Mouse (Mus musculus): ENCODE data around the gene Myl3. TPM values are rescaled to one million over a fixed set of nuclear protein-coding genes. Genes with fewer than 3 reads are reported as not detected.

Myl3 gene
- polyA plus RNA-seq (2015; fragmentation: Nextera tagmentation; extraction: Ambion mirVana): 4,391 and 5,295 TPM in 2 replicates

DNA sequence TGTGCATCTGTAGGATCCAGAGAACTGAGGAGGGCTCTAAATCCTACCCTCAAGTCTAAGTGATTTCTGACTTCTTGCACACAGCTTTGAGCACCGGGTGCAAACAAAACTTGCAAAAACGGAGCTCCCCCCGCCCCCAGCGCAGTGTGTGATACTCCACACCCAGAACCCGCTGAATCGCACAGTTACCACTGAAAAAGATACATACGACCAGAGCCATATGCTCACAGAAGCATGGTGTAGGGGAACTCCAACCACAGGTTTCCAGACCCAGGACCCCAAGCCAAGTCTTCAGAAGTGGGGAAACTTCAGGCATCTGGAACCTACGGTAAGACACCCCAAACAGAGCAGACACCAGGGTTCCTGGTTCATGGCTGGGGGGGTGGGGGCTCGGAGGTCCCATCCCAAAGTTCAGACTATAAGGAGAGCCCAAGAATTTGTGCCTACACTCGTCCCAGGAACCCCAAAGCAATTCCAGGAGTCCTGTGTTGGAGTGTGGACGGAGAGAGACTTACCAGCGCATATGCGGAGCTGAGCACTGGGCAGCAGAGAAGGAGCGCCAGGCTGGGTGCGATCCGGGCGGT, at the start of gene Myl3:
Myl3 (plus strand) TSS at position 151 of the 584 bp plus-strand sequence.
- Histone ChIP-seq H3K4me3 (ENCODE audit: low read length) (peak within 1 kb of the TSS; percentile 65), H3K27ac (ENCODE audit: low read length) (peak within 1 kb of the TSS; percentile 72; the same call in 1 of the 2 replicates), H3K27me3 (ENCODE audit: control insufficient read depth, insufficient read depth, low read length) (peaks cover 16% of the 10 kb centered on the region), H3K9ac (ENCODE audit: low read length) (peak within 1 kb of the TSS; percentile 86), H3K4me1 (ENCODE audit: control insufficient read depth, insufficient read depth, low read length) (peaks cover 10% of the 10 kb centered on the region; the same call in 1 of the 2 replicates), H3K36me3 (ENCODE audit: control insufficient read depth, insufficient read depth) (no peaks in the 10 kb centered on the region), H3K9me3 (replicated peaks; ENCODE audit: control insufficient read depth, low read length) (no peaks in the 10 kb centered on the region), H3K4me2 (ENCODE audit: low read depth, low read length) (peak within 1 kb of the TSS; percentile 73)
- no peak for ATAC-seq (replicated peaks; ENCODE audit: extremely low read depth, insufficient read depth, low FRiP score)
- 9% methylated on average over 17 of the region's 17 CpGs for WGBS

DNA sequence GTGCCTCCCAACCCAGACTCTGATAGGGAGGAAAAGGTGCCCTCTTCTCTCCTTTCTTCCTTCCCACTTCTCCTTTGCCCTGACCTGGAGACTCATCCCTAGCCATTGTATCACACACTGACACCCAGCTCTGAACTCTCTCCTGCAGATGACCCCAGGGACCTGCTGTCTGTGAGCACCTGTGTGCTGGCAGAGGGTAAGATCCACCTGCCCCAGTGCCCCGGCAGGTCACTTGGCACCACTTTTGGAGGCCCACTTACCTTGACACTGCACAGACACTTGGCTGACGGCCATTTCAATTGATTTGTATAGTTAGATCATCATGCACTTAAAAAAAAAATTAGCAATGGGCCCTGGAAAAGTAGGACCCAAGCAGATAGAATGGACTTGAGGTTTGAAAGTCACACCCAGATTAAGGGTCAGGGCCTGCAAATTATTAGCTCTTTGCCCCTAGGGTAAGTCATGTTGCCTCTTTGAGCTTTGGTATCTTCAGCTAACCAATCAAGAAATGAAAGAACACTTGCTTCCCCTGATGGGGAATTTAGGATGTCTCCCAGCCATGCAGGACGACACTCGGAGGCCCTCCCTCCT, 46.4 kb upstream of the Myl3 start:
- 64% methylated on average over 4 of the region's 4 CpGs for WGBS
- H3K4me2 ChIP-seq (ENCODE audit: low read depth, low read length): no peak overlapping the region
- H3K27me3 ChIP-seq (ENCODE audit: control insufficient read depth, insufficient read depth, low read length): no peaks in the 10 kb centered on the region
- peaks cover 19% of the 10 kb centered on the region for H3K4me1 ChIP-seq (ENCODE audit: control insufficient read depth, insufficient read depth, low read length)
- H3K27ac ChIP-seq (ENCODE audit: low read length): no peak overlapping the region
- 0 out of 2 replicates have a peak, but pooled peaks cover 2% of the 10 kb centered on the region for H3K36me3 ChIP-seq (ENCODE audit: control insufficient read depth, insufficient read depth)
- H3K9me3 ChIP-seq (replicated peaks; ENCODE audit: control insufficient read depth, low read length): no peaks in the 10 kb centered on the region
- H3K4me3 ChIP-seq (ENCODE audit: low read length): no peak overlapping the region
- ATAC-seq (replicated peaks; ENCODE audit: extremely low read depth, insufficient read depth, low FRiP score): no peak
- H3K9ac ChIP-seq (ENCODE audit: low read length): no peak overlapping the region

DNA sequence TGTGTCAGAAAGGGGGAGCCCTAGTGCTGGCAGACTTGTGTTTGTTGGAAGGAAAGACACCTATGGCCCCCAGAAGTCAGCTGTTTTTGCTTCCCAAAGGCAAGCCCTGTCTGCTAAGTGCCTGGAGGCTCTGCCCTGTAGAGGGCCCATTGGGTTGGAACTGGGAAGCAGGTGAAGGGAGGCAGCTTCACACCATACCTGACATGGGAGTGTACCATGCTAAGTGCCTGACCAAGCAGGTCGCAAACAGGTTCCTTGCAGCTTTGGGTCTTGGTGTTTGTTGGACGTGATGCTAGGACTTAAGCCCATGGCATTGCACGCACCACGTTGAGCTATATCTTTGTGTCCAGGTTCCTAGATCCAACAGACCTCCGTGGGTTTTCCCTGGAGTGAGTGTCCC, 45.2 kb upstream of the Myl3 start:
- Histone ChIP-seq H3K36me3 (ENCODE audit: control insufficient read depth, insufficient read depth) (0 out of 2 replicates have a peak, but pooled peaks cover 2% of the 10 kb centered on the region), H3K27ac (ENCODE audit: low read length) (no peak overlapping the region), H3K9me3 (replicated peaks; ENCODE audit: control insufficient read depth, low read length) (no peaks in the 10 kb centered on the region), H3K9ac (ENCODE audit: low read length) (no peak overlapping the region), H3K4me1 (ENCODE audit: control insufficient read depth, insufficient read depth, low read length) (peaks cover 19% of the 10 kb centered on the region), H3K27me3 (ENCODE audit: control insufficient read depth, insufficient read depth, low read length) (no peaks in the 10 kb centered on the region), H3K4me3 (ENCODE audit: low read length) (no peak overlapping the region), H3K4me2 (ENCODE audit: low read depth, low read length) (no peak overlapping the region)
- WGBS: 94% methylated on average over 5 of the region's 5 CpGs
- ATAC-seq (replicated peaks; ENCODE audit: extremely low read depth, insufficient read depth, low FRiP score): no peak

DNA sequence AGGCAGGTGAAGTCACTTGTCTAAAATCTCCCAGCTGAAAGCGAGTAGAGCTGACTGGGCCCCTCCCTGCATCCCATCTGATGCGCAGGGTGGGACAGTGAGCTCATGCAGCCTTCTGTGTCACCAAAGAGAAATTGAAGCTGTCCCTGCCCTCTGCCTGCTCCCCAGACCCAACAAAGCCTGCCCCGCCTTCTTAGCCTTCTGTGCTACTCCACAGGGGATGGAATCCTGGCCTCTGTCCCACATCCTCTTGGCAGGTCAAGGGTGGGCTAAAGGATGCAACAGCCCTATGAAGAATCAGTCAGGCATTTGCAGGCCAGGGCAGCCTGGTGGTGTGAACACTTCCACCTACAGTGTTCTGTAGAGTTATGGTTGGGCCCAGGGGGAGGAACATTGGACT, 44.2 kb upstream of the Myl3 start:
- no peak overlapping the region for H3K9ac ChIP-seq (ENCODE audit: low read length)
- 0 out of 2 replicates have a peak, but pooled peaks cover 2% of the 10 kb centered on the region for H3K36me3 ChIP-seq (ENCODE audit: control insufficient read depth, insufficient read depth)
- no peak overlapping the region for H3K27ac ChIP-seq (ENCODE audit: low read length)
- no peak overlapping the region for H3K4me2 ChIP-seq (ENCODE audit: low read depth, low read length)
- H3K9me3 ChIP-seq (replicated peaks; ENCODE audit: control insufficient read depth, low read length): no peaks in the 10 kb centered on the region
- H3K4me3 ChIP-seq (ENCODE audit: low read length): no peak overlapping the region
- ATAC-seq (replicated peaks; ENCODE audit: extremely low read depth, insufficient read depth, low FRiP score): no peak
- no peaks in the 10 kb centered on the region for H3K27me3 ChIP-seq (ENCODE audit: control insufficient read depth, insufficient read depth, low read length)
- WGBS: 73% methylated on average over 3 of the region's 3 CpGs
- H3K4me1 ChIP-seq (ENCODE audit: control insufficient read depth, insufficient read depth, low read length): peaks cover 20% of the 10 kb centered on the region

DNA sequence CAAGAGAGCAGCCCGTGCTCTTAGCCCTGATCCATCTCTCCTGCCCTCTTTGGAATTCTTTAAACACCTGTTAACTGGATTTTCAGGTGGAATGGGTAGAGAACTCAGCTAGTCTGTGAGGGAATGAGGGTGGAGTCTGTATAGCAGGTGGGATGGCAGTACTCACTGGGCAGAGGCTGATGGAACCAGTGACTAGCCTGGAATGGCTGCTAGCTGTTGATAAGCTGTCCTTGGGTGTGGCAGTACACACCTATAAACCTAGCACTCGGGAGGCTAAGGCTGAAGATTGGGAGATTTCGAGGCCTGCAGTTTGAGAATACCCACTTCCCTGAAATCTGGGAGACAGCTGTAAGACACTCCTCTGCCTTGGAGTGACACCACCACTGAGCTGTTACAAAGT, 42.1 kb upstream of the Myl3 start:
- Histone ChIP-seq H3K4me1 (ENCODE audit: control insufficient read depth, insufficient read depth, low read length) (peaks cover 32% of the 10 kb centered on the region), H3K36me3 (ENCODE audit: control insufficient read depth, insufficient read depth) (no peaks in the 10 kb centered on the region), H3K9me3 (replicated peaks; ENCODE audit: control insufficient read depth, low read length) (no peaks in the 10 kb centered on the region), H3K9ac (ENCODE audit: low read length) (no peak overlapping the region), H3K4me2 (ENCODE audit: low read depth, low read length) (no peak overlapping the region), H3K27ac (ENCODE audit: low read length) (no peak overlapping the region), H3K4me3 (ENCODE audit: low read length) (no peak overlapping the region), H3K27me3 (ENCODE audit: control insufficient read depth, insufficient read depth, low read length) (no peaks in the 10 kb centered on the region)
- ATAC-seq (replicated peaks; ENCODE audit: extremely low read depth, insufficient read depth, low FRiP score): no peak
- 83% methylated on average over 3 of the region's 3 CpGs for WGBS

DNA sequence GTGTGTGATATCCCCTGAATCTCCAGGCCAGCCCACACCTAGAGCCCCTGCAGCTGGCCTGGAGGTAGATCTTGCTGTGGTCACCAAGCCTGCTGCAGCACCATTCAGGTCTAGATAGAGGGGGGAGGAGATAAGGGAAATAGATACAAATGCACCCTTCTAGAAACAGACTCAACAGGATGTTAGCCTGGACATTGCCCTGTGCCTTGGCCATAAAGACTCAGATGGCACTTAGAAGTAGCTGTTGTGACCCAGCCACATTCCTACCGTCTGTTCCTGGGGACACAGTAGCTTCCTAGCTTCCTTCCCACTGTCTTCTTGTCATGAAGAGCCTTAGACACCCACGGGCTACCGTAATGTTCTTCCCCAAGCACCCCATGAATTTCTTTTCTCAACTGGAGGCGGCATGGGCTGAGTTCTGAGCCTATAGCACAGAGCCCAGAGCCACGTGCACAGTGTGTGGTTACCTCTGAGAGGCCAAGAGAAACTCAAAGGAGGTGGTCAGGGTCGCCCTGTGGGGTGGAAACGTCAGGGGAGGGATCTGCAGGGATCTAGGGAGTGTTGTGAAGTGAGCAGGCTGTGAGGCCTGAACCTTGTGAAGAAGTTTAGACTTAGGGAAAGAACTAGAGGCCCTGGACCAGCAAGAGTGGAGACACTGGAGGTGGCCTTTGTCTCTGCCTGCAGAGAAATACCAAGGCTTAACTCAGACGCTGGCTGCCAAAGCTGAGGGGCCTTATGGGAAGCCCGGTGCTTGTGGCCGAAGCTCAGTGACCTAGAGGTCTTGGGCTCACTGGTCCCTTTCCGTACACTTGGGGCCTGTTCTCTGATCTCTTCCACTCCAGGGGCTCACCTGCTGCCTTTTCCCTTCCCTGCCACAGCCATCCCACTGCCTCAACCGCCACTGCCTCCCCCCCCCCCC, 40.3 kb upstream of the Myl3 start:
- Histone ChIP-seq H3K9me3 (replicated peaks; ENCODE audit: control insufficient read depth, low read length) (no peaks in the 10 kb centered on the region), H3K4me1 (ENCODE audit: control insufficient read depth, insufficient read depth, low read length) (peaks cover 24% of the 10 kb centered on the region), H3K27me3 (ENCODE audit: control insufficient read depth, insufficient read depth, low read length) (no peaks in the 10 kb centered on the region), H3K36me3 (ENCODE audit: control insufficient read depth, insufficient read depth) (no peaks in the 10 kb centered on the region; the same call in 1 of the 2 replicates), H3K27ac (ENCODE audit: low read length) (no peak overlapping the region), H3K4me2 (ENCODE audit: low read depth, low read length) (no peak overlapping the region), H3K4me3 (ENCODE audit: low read length) (no peak overlapping the region), H3K9ac (ENCODE audit: low read length) (no peak overlapping the region)
- 77% methylated on average over 11 of the region's 12 CpGs for WGBS
- ATAC-seq (replicated peaks; ENCODE audit: extremely low read depth, insufficient read depth, low FRiP score): no peak

DNA sequence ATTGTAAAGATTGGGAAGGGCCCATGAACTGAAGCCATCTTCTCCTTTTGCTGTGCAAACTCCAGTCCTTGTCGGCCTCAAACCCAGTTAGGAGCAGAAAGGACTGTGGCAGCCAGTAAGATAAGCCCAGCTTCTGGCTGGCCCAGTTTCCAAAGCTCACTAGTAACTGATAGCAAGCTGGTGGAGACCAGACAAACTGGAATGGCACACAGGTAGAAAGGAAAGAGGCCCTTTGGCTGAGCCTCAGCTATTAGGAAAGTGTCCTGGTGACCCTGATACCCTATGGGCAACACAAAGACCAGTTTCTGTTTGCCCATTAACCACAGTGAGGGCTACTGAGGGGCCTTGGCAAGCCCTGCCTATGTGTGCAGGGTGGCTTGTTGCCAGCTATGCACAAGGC, 38.8 kb upstream of the Myl3 start:
- 0 out of 2 replicates have a peak, but pooled peaks have one; percentile 33 for ATAC-seq (replicated peaks; ENCODE audit: extremely low read depth, insufficient read depth, low FRiP score)
- no peaks in the 10 kb centered on the region for H3K27me3 ChIP-seq (ENCODE audit: control insufficient read depth, insufficient read depth, low read length)
- H3K4me1 ChIP-seq (ENCODE audit: control insufficient read depth, insufficient read depth, low read length): peaks cover 13% of the 10 kb centered on the region
- H3K36me3 ChIP-seq (ENCODE audit: control insufficient read depth, insufficient read depth): no peaks in the 10 kb centered on the region; the same call in 1 of the 2 replicates
- H3K9me3 ChIP-seq (replicated peaks; ENCODE audit: control insufficient read depth, low read length): no peaks in the 10 kb centered on the region
- no peak overlapping the region for H3K4me3 ChIP-seq (ENCODE audit: low read length)
- WGBS: 26% methylated on average over 1 of the region's 1 CpGs
- peak overlapping the region; percentile 83 for H3K27ac ChIP-seq (ENCODE audit: low read length)
- peak overlapping the region; percentile 9; the same call in 1 of the 2 replicates for H3K9ac ChIP-seq (ENCODE audit: low read length)
- H3K4me2 ChIP-seq (ENCODE audit: low read depth, low read length): no peak overlapping the region

DNA sequence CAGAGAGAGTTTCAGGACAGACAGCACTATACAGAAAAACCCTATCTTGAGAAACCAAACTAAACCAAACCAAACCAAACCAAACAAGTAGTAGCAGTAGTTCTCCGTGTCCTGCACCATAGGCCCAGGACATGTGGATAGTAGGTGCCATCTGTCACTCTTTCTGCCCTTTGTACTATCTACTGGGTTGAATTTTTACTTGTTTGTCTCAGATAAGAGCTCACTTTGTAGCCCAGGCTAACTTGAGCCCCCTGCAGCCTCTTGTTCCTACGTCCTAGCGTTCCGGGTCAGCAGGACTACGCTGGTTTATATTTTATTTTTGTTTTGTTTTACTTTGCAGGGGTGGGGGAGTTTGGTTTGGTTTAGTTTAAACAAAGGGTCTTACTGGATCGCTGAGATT, 37.7 kb upstream of the Myl3 start:
- Histone ChIP-seq H3K9ac (ENCODE audit: low read length) (no peak overlapping the region), H3K4me1 (ENCODE audit: control insufficient read depth, insufficient read depth, low read length) (peaks cover 13% of the 10 kb centered on the region), H3K4me2 (ENCODE audit: low read depth, low read length) (no peak overlapping the region), H3K9me3 (replicated peaks; ENCODE audit: control insufficient read depth, low read length) (no peaks in the 10 kb centered on the region), H3K36me3 (ENCODE audit: control insufficient read depth, insufficient read depth) (no peaks in the 10 kb centered on the region; the same call in 1 of the 2 replicates), H3K27ac (ENCODE audit: low read length) (no peak overlapping the region), H3K4me3 (ENCODE audit: low read length) (no peak overlapping the region), H3K27me3 (ENCODE audit: control insufficient read depth, insufficient read depth, low read length) (no peaks in the 10 kb centered on the region)
- no peak for ATAC-seq (replicated peaks; ENCODE audit: extremely low read depth, insufficient read depth, low FRiP score)
- WGBS: 93% methylated on average over 6 of the region's 6 CpGs

All from heart, embryonic 16.5 days (tissue).